Mouse (Mus musculus) neutrophil, adult 5-6 weeks (primary cell): ENCODE results near the gene Olfr969. TPM values are rescaled to one million over a fixed set of nuclear protein-coding genes. Genes with fewer than 3 reads are reported as not detected.
"Not testable (repeated sequence)": the region's sequence is repeated elsewhere in the genome, so short reads cannot be mapped to it uniquely, and the experiment has no call there.

Experiments used
- ATAC-seq: fragments of 151-379, 151-347 bp; 2 replicates; pipeline ENCODE4 v1.8.0; 2017; ENCODE audit warnings: mild to moderate bottlenecking, moderate TSS enrichment; ENCODE audit not compliant: insufficient number of reproducible peaks, poor library complexity, low FRiP score, severe bottlenecking; ENCODE audit errors: extremely low read depth
- total RNA-seq: library from RNA; stranded (forward); fragments of 200-1000 nt; gene quantifications from 2 replicates; pipeline ENCODE4 v1.2.3, GENCODE M21; 2017

The Olfr969 gene
- not detected in 2 replicates for total RNA-seq

DNA sequence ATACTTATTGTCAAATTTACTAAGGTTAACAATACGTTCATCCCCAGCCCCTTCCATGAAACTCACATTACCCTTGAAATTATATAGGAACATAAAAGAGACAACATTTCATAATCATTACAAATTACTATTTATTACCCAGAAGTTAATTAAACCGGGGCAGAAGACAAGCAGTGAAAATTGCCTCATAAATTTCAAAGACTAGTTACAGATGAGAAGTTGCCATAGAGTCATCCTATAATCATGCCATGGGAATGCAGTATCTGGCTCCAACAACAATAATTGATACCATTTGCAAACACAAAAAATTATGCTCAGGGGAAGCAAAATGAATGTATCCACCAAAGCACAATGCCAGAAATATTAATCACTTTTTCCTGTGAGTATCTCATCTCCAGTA, at the start of gene Olfr969:
Gene Olfr969 (plus strand): TSS at position 388 of the 400 bp plus-strand sequence.
- no peak for ATAC-seq

GRCm38 (mm10) chr9:39745949-39746348, 44.8 kb upstream of the Olfr969 start, which contains the start of gene Olfr967:
Gene Olfr967 (plus strand): TSS chr9:39746249.
- no peak for ATAC-seq

DNA sequence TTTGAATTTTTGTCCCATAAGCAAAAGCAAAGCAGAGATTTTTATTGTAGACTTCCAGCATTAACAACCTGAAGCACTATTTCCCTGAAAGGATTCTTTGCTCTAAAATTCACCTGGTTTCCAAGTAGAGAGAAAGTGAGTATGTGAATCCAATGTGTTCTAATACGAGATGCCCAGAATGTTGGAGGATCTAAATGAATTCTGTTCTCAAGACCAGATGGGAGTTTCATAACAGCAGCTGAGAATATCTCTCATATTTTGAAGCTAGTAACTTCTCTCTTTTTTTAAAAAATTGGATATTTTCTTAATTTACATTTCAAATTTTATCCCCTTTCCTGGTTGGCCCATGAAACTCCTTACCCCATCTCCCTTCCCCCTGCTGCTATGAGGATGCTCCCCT, 44.3 kb upstream of the Olfr969 start:
- no peak for ATAC-seq

DNA sequence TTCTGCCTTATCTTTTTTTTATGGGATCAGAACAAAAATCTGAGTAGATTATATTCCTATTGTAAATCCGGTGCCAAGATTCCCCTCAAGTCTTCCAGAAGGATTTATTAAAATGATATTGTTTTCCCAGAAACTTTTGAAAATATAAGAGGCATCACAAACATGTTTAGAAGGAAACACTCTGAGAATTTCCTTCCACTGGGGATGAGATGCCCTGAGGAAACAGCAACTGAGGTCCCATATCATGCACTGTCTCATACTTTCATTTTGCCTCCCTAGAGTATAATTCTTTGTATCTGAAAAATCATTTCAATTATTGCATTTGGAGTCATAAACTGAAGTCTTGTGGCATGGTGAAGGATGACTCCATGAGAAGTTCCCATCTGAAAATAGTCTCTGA, 7.6 kb upstream of the Olfr969 start, which contains the start of gene Olfr968:
Gene Olfr968 (minus strand): TSS at position 101 of the 400 bp plus-strand sequence.
- ATAC-seq, result no peak

DNA sequence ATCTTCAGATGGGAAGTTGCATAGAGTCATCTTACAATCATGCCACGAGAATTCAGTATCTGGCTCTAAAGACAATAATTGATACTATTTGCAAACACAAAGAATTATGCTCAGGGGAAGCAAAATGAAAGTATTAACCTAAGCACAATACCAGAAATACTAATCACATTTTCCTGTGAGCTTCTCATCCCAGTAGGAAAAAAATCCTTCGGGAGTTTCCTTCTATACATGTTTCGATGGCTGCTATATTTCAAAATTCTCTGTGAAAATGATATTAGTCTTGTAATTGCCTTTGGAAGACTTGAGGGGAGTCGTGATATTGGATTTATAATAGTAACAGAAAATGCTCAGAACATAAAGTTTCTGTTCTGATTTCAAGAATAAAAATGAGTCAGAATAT, 17.8 kb downstream of the Olfr969 start, which contains the start of gene Olfr970:
Gene Olfr970 (plus strand): TSS at position 301 of the 400 bp plus-strand sequence.
- ATAC-seq, result no peak

DNA sequence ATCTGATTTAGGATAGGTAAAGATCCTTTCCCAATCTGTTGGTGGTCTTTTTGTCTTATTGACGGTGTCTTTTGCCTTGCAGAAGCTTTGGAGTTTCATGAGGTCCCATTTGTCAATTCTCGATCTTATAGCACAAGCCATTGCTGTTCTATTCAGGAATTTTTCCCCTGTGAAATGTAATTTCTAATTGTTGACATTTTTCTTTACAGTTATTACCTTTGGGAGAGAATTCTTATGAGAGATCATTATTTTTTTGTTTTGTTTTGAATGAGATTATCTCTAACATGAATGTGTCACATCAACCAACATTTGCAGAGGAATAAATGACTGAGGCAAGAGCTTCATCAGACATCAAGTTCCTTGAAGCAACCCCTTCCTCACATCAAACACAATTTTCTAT, 45.8 kb downstream of the Olfr969 start, which contains the start of gene Olfr971:
Gene Olfr971 (plus strand): TSS at position 301 of the 400 bp plus-strand sequence.
- not testable (repeated sequence) for ATAC-seq

Other genes with a start within 250 kb of the Olfr969 start
- gene Olfr958, start 236.9 kb upstream of the Olfr969 start, total RNA-seq, result not detected in 2 replicates
- 0.12 TPM in 1 of 2 replicates, not detected in the other for gene Olfr959, start 215.4 kb upstream of the Olfr969 start, total RNA-seq
- gene AW551984, start 186.5 kb upstream of the Olfr969 start, total RNA-seq, result not detected in 2 replicates
- gene Olfr148, start 180.3 kb upstream of the Olfr969 start, total RNA-seq, result not detected in 2 replicates
- not detected in 2 replicates for gene Olfr960, start 169.6 kb upstream of the Olfr969 start, total RNA-seq
- not detected in 2 replicates for gene Olfr961, start 145.9 kb upstream of the Olfr969 start, total RNA-seq
- not detected in 2 replicates for gene Olfr963, start 123.7 kb upstream of the Olfr969 start, total RNA-seq
- not detected in 2 replicates for gene Olfr149, start 83.8 kb upstream of the Olfr969 start, total RNA-seq
- not detected in 2 replicates for gene Olfr965, start 79.6 kb upstream of the Olfr969 start, total RNA-seq
- not detected in 2 replicates for gene Olfr150, start 60.0 kb upstream of the Olfr969 start, total RNA-seq
- not detected in 2 replicates for gene Olfr967, start 44.7 kb upstream of the Olfr969 start, total RNA-seq
- not detected in 2 replicates for gene Olfr968, start 7.7 kb upstream of the Olfr969 start, total RNA-seq
- not detected in 2 replicates for gene Olfr970, start 17.9 kb downstream of the Olfr969 start, total RNA-seq
- not detected in 2 replicates for gene Olfr971, start 45.9 kb downstream of the Olfr969 start, total RNA-seq
- not detected in 2 replicates for gene Olfr972, start 75.5 kb downstream of the Olfr969 start, total RNA-seq
- not detected in 2 replicates for gene Olfr229, start 116.4 kb downstream of the Olfr969 start, total RNA-seq
- gene Olfr974, start 146.6 kb downstream of the Olfr969 start, total RNA-seq, result 0.12 TPM in 1 of 2 replicates, not detected in the other
- gene Olfr975, start 161.1 kb downstream of the Olfr969 start, total RNA-seq, result not detected in 2 replicates
- gene Olfr976, start 170.2 kb downstream of the Olfr969 start, total RNA-seq, result not detected in 2 replicates
- not detected in 2 replicates for gene Olfr978, start 201.2 kb downstream of the Olfr969 start, total RNA-seq
- gene Olfr979, start 212.5 kb downstream of the Olfr969 start, total RNA-seq, result not detected in 2 replicates
- gene Olfr980, start 218.6 kb downstream of the Olfr969 start, total RNA-seq, result not detected in 2 replicates
- gene Olfr981, start 230.5 kb downstream of the Olfr969 start, total RNA-seq, result not detected in 2 replicates